Mouse (Mus musculus) olfactory bulb, adult 2 months (tissue): Measurements from ENCODE around the gene Olfr1360.

ENCODE experiments used
- CTCF ChIP-seq: fragments of 200-500 bp; IDR thresholded peaks from 2 replicates; pipeline ENCODE4 v1.5.1; 2012; ENCODE audit warnings: low read depth, mild to moderate bottlenecking, low read length, moderate library complexity; ENCODE audit not compliant: insufficient read depth
- POLR2A ChIP-seq: fragments of 200-500 bp; IDR thresholded peaks from 2 replicates; pipeline ENCODE4 v1.6.1; 2012; ENCODE audit warnings: mild to moderate bottlenecking, low read depth, low read length, moderate library complexity; ENCODE audit not compliant: insufficient read depth

- TF ChIP-seq CTCF (no peak), POLR2A (no peak)
Observed at GRCm38 (mm10) chr13:21697811-21698210, 20.6 kb upstream of the Olfr1360 start, which contains the start of gene Olfr1359.
